Mouse (Mus musculus) MEL (cell line): ENCODE data around the gene Serhl. TPM values are rescaled to one million over a fixed set of nuclear protein-coding genes. Genes with fewer than 3 reads are reported as not detected.

Experiments
- DNase-seq: peaks from one replicate; pipeline ENCODE4 v3.0.0; 2011; ENCODE audit warnings: low read depth, low spot score
- H3K27ac ChIP-seq: 2 replicates; pipeline ENCODE4 v1.5.1; 2012; ENCODE audit warnings: low read depth, mild to moderate bottlenecking, control low read depth, low read length, moderate library complexity; ENCODE audit not compliant: control insufficient read depth
- H3K27me3 ChIP-seq, 2 experiments: fragments of 150-350 bp in 1 of 2; sonication (generic) in 1 of 2; 2 replicates each; pipeline ENCODE4 v1.6.1; 2012; ENCODE audit warnings: low read length in 2 of 2, mild to moderate bottlenecking in 2 of 2, improper control_type of control experiment in 1 of 2, moderate library complexity in 1 of 2; ENCODE audit not compliant: insufficient read depth in 2 of 2, control insufficient read depth in 1 of 2
- H3K36me3 ChIP-seq, 2 experiments: 2 replicates each; pipeline ENCODE4 v1.6.1; 2012 to 2014; ENCODE audit warnings: low read length in 2 of 2, improper control_type of control experiment in 1 of 2, inconsistent platforms in 1 of 2, mild to moderate bottlenecking in 1 of 2; ENCODE audit not compliant: insufficient read depth in 2 of 2, control insufficient read depth in 1 of 2
- H3K4me1 ChIP-seq, 2 experiments: fragments of 150-350 bp in 1 of 2; sonication (generic) in 1 of 2; 2 replicates each; pipeline ENCODE4 v1.6.1; 2012; ENCODE audit warnings: low read length in 2 of 2, improper control_type of control experiment in 1 of 2, mild to moderate bottlenecking in 1 of 2; ENCODE audit not compliant: insufficient read depth in 2 of 2, control insufficient read depth in 1 of 2
- H3K4me3 ChIP-seq, 2 experiments: fragments of 150-350 bp in 1 of 2; sonication (generic) in 1 of 2; 2 replicates each; pipeline ENCODE4 v1.5.1; 2012; ENCODE audit warnings: low read depth in 2 of 2, low read length in 2 of 2, mild to moderate bottlenecking in 2 of 2, moderate library complexity in 2 of 2, control low read depth in 1 of 2, improper control_type of control experiment in 1 of 2; ENCODE audit not compliant: control insufficient read depth in 1 of 2, insufficient read depth in 1 of 2
- H3K79me2 ChIP-seq: 2 replicates; pipeline ENCODE4 v1.6.1; 2012; ENCODE audit warnings: mild to moderate bottlenecking, low read length, moderate library complexity; ENCODE audit not compliant: control insufficient read depth, poor library complexity, insufficient read depth
- H3K9ac ChIP-seq: 2 replicates; pipeline ENCODE4 v1.6.1; 2012; ENCODE audit warnings: low read depth, mild to moderate bottlenecking, control low read depth, low read length, moderate library complexity; ENCODE audit not compliant: control insufficient read depth, poor library complexity, severe bottlenecking
- H3K9me3 ChIP-seq: fragments of 150-350 bp; sonication (generic); replicated peaks from 2 replicates; pipeline ENCODE4 v1.6.1; 2012; ENCODE audit warnings: mild to moderate bottlenecking, low read length, improper control_type of control experiment, moderate library complexity; ENCODE audit not compliant: insufficient read depth
- CHD2 ChIP-seq: IDR thresholded peaks from 2 replicates; pipeline ENCODE4 v1.6.1; 2011; ENCODE audit warnings: low read length, improper control_type of control experiment
- E2F4 ChIP-seq: IDR thresholded peaks from 2 replicates; pipeline ENCODE4 v1.6.1; 2011; ENCODE audit warnings: low read depth, low read length, improper control_type of control experiment, borderline replicate concordance
- ELF1 ChIP-seq: IDR thresholded peaks from 2 replicates; pipeline ENCODE4 v1.6.1; 2014; ENCODE audit warnings: low read depth, mild to moderate bottlenecking, inconsistent platforms, low read length, improper control_type of control experiment, moderate library complexity
- ETS1 ChIP-seq: IDR thresholded peaks from 2 replicates; pipeline ENCODE4 v1.6.1; 2012; ENCODE audit warnings: low read depth, mild to moderate bottlenecking, inconsistent platforms, low read length, improper control_type of control experiment, moderate library complexity
- GABPA ChIP-seq: IDR thresholded peaks from 2 replicates; pipeline ENCODE4 v1.6.1; 2012; ENCODE audit warnings: low read depth, mild to moderate bottlenecking, inconsistent platforms, low read length, improper control_type of control experiment, moderate library complexity
- HCFC1 ChIP-seq: IDR thresholded peaks from 2 replicates; pipeline ENCODE4 v1.6.1; 2012; ENCODE audit warnings: low read depth, mild to moderate bottlenecking, inconsistent platforms, low read length, improper control_type of control experiment, moderate library complexity
- JUND ChIP-seq: IDR thresholded peaks from 2 replicates; pipeline ENCODE4 v1.6.1; 2011; ENCODE audit warnings: low read depth, mild to moderate bottlenecking, improper control_type of control experiment, low read length
- KAT2A ChIP-seq: conservative IDR thresholded peaks from 2 replicates; pipeline ENCODE4 v1.6.1; 2012; ENCODE audit warnings: low read depth, low read length, improper control_type of control experiment, inconsistent platforms
- MAFK ChIP-seq: IDR thresholded peaks from 2 replicates; pipeline ENCODE4 v1.6.1; 2011; ENCODE audit warnings: low read depth, mild to moderate bottlenecking, low read length, improper control_type of control experiment, borderline replicate concordance
- MYC ChIP-seq: IDR thresholded peaks from 2 replicates; pipeline ENCODE4 v1.6.1; 2011; ENCODE audit warnings: low read depth, mild to moderate bottlenecking, low read length, improper control_type of control experiment, moderate library complexity
- NELFE ChIP-seq: IDR thresholded peaks from 2 replicates; pipeline ENCODE4 v1.6.1; 2011; ENCODE audit warnings: low read depth, low read length, improper control_type of control experiment
- POLR2A ChIP-seq, 2 experiments: IDR thresholded peaks; 2 replicates each; pipeline ENCODE4 v1.6.1; 2011 to 2012; ENCODE audit warnings: low read length in 2 of 2, mild to moderate bottlenecking in 2 of 2, control low read depth in 1 of 2, improper control_type of control experiment in 1 of 2, low read depth in 1 of 2, moderate library complexity in 1 of 2; ENCODE audit not compliant: control insufficient read depth in 1 of 2, insufficient read depth in 1 of 2, poor library complexity in 1 of 2
- POLR2AphosphoS2 ChIP-seq: IDR thresholded peaks from 2 replicates; pipeline ENCODE4 v1.6.1; 2011; ENCODE audit warnings: low read length, improper control_type of control experiment
- POLR2AphosphoS5 ChIP-seq: IDR thresholded peaks from 2 replicates; pipeline ENCODE4 v1.6.1; 2012; ENCODE audit warnings: low read depth, borderline replicate concordance, mild to moderate bottlenecking, inconsistent platforms, low read length, moderate library complexity, mixed read lengths
- RAD21 ChIP-seq: IDR thresholded peaks from 2 replicates; pipeline ENCODE4 v1.6.1; 2011; ENCODE audit warnings: mild to moderate bottlenecking, low read depth, low read length, improper control_type of control experiment
- SIN3A ChIP-seq: IDR thresholded peaks from 2 replicates; pipeline ENCODE4 v1.6.1; 2012; ENCODE audit warnings: low read length, improper control_type of control experiment, inconsistent platforms
- TAL1 ChIP-seq: IDR thresholded peaks from 2 replicates; pipeline ENCODE4 v1.6.1; 2012; ENCODE audit warnings: mild to moderate bottlenecking, inconsistent platforms, low read length, moderate library complexity, mixed read lengths
- TCF12 ChIP-seq: IDR thresholded peaks from 2 replicates; pipeline ENCODE4 v1.6.1; 2014; ENCODE audit warnings: low read depth, mild to moderate bottlenecking, inconsistent platforms, low read length, improper control_type of control experiment, moderate library complexity
- UBTF ChIP-seq: IDR thresholded peaks from 2 replicates; pipeline ENCODE4 v1.6.1; 2012; ENCODE audit warnings: low read depth, mild to moderate bottlenecking, inconsistent platforms, low read length, improper control_type of control experiment, moderate library complexity, borderline replicate concordance; ENCODE audit not compliant: insufficient read depth
- USF1 ChIP-seq: IDR thresholded peaks from 2 replicates; pipeline ENCODE4 v1.6.1; 2014; ENCODE audit warnings: low read depth, mild to moderate bottlenecking, inconsistent platforms, low read length, improper control_type of control experiment, moderate library complexity
- USF2 ChIP-seq, 2 experiments: IDR thresholded peaks; 2 replicates each; pipeline ENCODE4 v1.6.1; 2011 to 2012; ENCODE audit warnings: improper control_type of control experiment in 2 of 2, low read length in 2 of 2, borderline replicate concordance in 1 of 2, inconsistent platforms in 1 of 2, low read depth in 1 of 2, mild to moderate bottlenecking in 1 of 2; ENCODE audit not compliant: insufficient read depth in 1 of 2
- ZMIZ1 ChIP-seq: IDR thresholded peaks from 2 replicates; pipeline ENCODE4 v1.6.1; 2012; ENCODE audit warnings: low read depth, mild to moderate bottlenecking, inconsistent platforms, low read length, improper control_type of control experiment, moderate library complexity
- polyA plus RNA-seq, 2 experiments: library from polyadenylated mRNA; stranded (reverse) in 1 of 2; unstranded in 1 of 2; fragments of >175 nt in 1 of 2; fragments of >200 nt in 1 of 2; gene quantifications; 2 replicates each; pipeline versions ENCODE4 v1.2.1 to v1.2.4; 2012; ENCODE audit warnings: low replicate concordance in 2 of 2, low read depth in 1 of 2; ENCODE audit not compliant: insufficient read length in 2 of 2, insufficient read depth in 1 of 2, missing spikeins in 1 of 2
- total RNA-seq: library from RNA; depleted of rRNA; stranded (reverse); fragments of 300-350 nt; gene quantifications from 2 replicates; pipeline ENCODE4 v1.2.3, GENCODE M21; 2012

Serhl gene
- total and polyA plus RNA-seq, 3 experiments: 19.6 to 57.3 TPM; not detected in 1

- DNase-seq: no peak
- peaks cover 0 to 1% of the 10 kb centered on the region in 2 experiments; a peak in 2 of 4 replicates for H3K27me3 ChIP-seq
- no peak overlapping the region for H3K9ac ChIP-seq
These were observed 36.8 kb upstream of the Serhl start for GRCm38 (mm10) chr15:83052341-83053104.

GRCm38 (mm10) chr15:83053261-83053660 lies 36.0 kb upstream of the Serhl start:
- Histone ChIP-seq H3K36me3 (peaks cover 0 to 4% of the 10 kb centered on the region in 2 experiments; a peak in 2 of 4 replicates), H3K4me3 (no peak overlapping the region), H3K79me2 (no peaks in the 10 kb centered on the region), H3K4me1 (peaks cover 2 to 12% of the 10 kb centered on the region in 2 experiments; a peak in 2 of 4 replicates), H3K9ac (no peak overlapping the region), H3K27me3 (peaks cover 0 to 1% of the 10 kb centered on the region in 2 experiments; a peak in 2 of 4 replicates), H3K27ac (no peak overlapping the region), H3K9me3 (no peaks in the 10 kb centered on the region)
- TF ChIP-seq HCFC1: no peak
- TF ChIP-seq CHD2: no peak
- TF ChIP-seq MAFK: no peak
- TF ChIP-seq KAT2A: no peak
- TF ChIP-seq USF1: no peak
- TF ChIP-seq ZMIZ1: no peak
- TF ChIP-seq JUND: no peak
- no peak for TF ChIP-seq NELFE
- no peak for TF ChIP-seq SIN3A
- TF ChIP-seq UBTF: no peak
- TF ChIP-seq POLR2A (IDR thresholded peaks at IDR 0.05; ENCODE audit: control insufficient read depth in 1 of 2, insufficient read depth in 1 of 2, low read depth in 1 of 2, low read length in 2 of 2, poor library complexity in 1 of 2): no peak
- TF ChIP-seq MYC: no peak
- no peak for TF ChIP-seq TCF12
- TF ChIP-seq POLR2AphosphoS5: no peak
- TF ChIP-seq RAD21: no peak
- TF ChIP-seq POLR2AphosphoS2: no peak
- no peak for TF ChIP-seq GABPA
- no peak for TF ChIP-seq TAL1
- no peak for DNase-seq

More at GRCm38 (mm10) chr15:83052341-83053104, 36.8 kb upstream of the Serhl start:
- TF ChIP-seq POLR2AphosphoS5: no peak
- no peak for TF ChIP-seq MYC
- TF ChIP-seq ZMIZ1: no peak
- TF ChIP-seq CHD2: no peak
- no peak for TF ChIP-seq UBTF
- no peak for TF ChIP-seq POLR2A (IDR thresholded peaks at IDR 0.05; ENCODE audit: control insufficient read depth in 1 of 2, insufficient read depth in 1 of 2, low read depth in 1 of 2, low read length in 2 of 2, poor library complexity in 1 of 2)
- no peak for TF ChIP-seq ETS1
- no peak for TF ChIP-seq E2F4
- no peak for TF ChIP-seq USF2 (IDR thresholded peaks at IDR 0.05; ENCODE audit: borderline replicate concordance in 1 of 2, insufficient read depth in 1 of 2, low read depth in 1 of 2, low read length in 2 of 2)
- TF ChIP-seq ELF1: no peak
- TF ChIP-seq RAD21: no peak
- H3K27ac ChIP-seq: no peak overlapping the region
- no peaks in the 10 kb centered on the region for H3K36me3 ChIP-seq
- no peaks in the 10 kb centered on the region for H3K79me2 ChIP-seq
- H3K4me1 ChIP-seq: peaks cover 2 to 12% of the 10 kb centered on the region in 2 experiments; a peak in 2 of 4 replicates
- no peaks in the 10 kb centered on the region for H3K9me3 ChIP-seq
- H3K4me3 ChIP-seq: no peak overlapping the region
